Mouse (Mus musculus) olfactory bulb, adult 2 months (tissue): Measurements from ENCODE around the gene Nup210l.

ENCODE experiments used
- CTCF ChIP-seq: fragments of 200-500 bp; IDR thresholded peaks from 2 replicates; pipeline ENCODE4 v1.5.1; 2012; ENCODE audit warnings: low read depth, mild to moderate bottlenecking, low read length, moderate library complexity; ENCODE audit not compliant: insufficient read depth
- POLR2A ChIP-seq: fragments of 200-500 bp; IDR thresholded peaks from 2 replicates; pipeline ENCODE4 v1.6.1; 2012; ENCODE audit warnings: mild to moderate bottlenecking, low read depth, low read length, moderate library complexity; ENCODE audit not compliant: insufficient read depth

DNA sequence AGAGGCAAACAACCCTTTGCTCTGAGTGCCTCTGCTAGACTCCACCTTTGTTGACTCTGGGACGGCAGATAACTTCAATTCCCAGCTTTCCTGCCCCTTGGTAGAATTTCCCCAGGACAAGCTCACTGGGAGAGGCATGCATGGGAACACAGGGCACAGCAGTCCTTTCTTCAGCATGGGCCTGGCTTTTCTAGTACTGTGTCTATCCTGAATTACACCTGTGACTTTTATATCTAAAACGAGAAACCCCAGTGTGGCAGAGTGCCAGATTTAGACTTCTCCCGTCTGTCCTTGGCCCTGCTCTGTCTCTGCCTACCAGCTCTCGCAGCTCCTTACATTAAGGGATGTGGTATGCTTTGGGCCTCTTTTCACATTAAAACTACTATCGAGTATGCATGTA is 20.9 kb upstream of the Nup210l start:
- TF ChIP-seq POLR2A (no peak), CTCF (no peak)
